Mouse (Mus musculus) forebrain, embryonic 13.5 days (tissue): ENCODE measurements around the gene Depdc1b. TPM values are rescaled to one million over a fixed set of nuclear protein-coding genes. Genes with fewer than 3 reads are reported as not detected.

Source experiments
- polyA plus RNA-seq: library from polyadenylated mRNA; unstranded; fragments of >200 nt; fragmentation: Nextera tagmentation; extraction: Ambion mirVana; gene quantifications from 2 replicates; pipeline ENCODE4 v1.2.1, GENCODE M21; 2015

Depdc1b gene
- polyA plus RNA-seq, 1 experiment from 2014 or later = 13.2 TPM

Other genes with a start within 250 kb of the Depdc1b start
- gene Ndufaf2, start 157.7 kb upstream of the Depdc1b start, polyA plus RNA-seq = 85.9 and 88.7 TPM in 2 replicates
- gene Ercc8, start 157.6 kb upstream of the Depdc1b start, polyA plus RNA-seq = 25.6 and 27.8 TPM in 2 replicates
- 0.86 and 1.3 TPM in 2 replicates for gene Elovl7, start 101.9 kb upstream of the Depdc1b start, polyA plus RNA-seq
- gene Pde4d, start 133.6 kb downstream of the Depdc1b start, polyA plus RNA-seq = 11.9 and 12.1 TPM in 2 replicates